Mouse (Mus musculus) MEL (cell line): ENCODE measurements around the gene Fance.

Experiments used
- CTCF ChIP-seq, 3 experiments: IDR thresholded peaks in 2 of 3; conservative IDR thresholded peaks in 1 of 3; 2 replicates each; pipeline ENCODE4 v1.5.1; 2011 to 2012; ENCODE audit warnings: low read length in 3 of 3, low read depth in 2 of 3, mild to moderate bottlenecking in 2 of 3, improper control_type of control experiment in 1 of 3, inconsistent platforms in 1 of 3, mixed read lengths in 1 of 3, moderate library complexity in 1 of 3; ENCODE audit not compliant: control insufficient read depth in 1 of 3, insufficient read depth in 1 of 3, poor library complexity in 1 of 3, severe bottlenecking in 1 of 3
- ELF1 ChIP-seq: IDR thresholded peaks from 2 replicates; pipeline ENCODE4 v1.6.1; 2014; ENCODE audit warnings: low read depth, mild to moderate bottlenecking, inconsistent platforms, low read length, improper control_type of control experiment, moderate library complexity
- GABPA ChIP-seq: IDR thresholded peaks from 2 replicates; pipeline ENCODE4 v1.6.1; 2012; ENCODE audit warnings: low read depth, mild to moderate bottlenecking, inconsistent platforms, low read length, improper control_type of control experiment, moderate library complexity
- MAX ChIP-seq: IDR thresholded peaks from 2 replicates; pipeline ENCODE4 v1.6.1; 2011; ENCODE audit warnings: low read length, improper control_type of control experiment
- NELFE ChIP-seq: IDR thresholded peaks from 2 replicates; pipeline ENCODE4 v1.6.1; 2011; ENCODE audit warnings: low read depth, low read length, improper control_type of control experiment
- POLR2A ChIP-seq, 2 experiments: IDR thresholded peaks; 2 replicates each; pipeline ENCODE4 v1.6.1; 2011 to 2012; ENCODE audit warnings: low read length in 2 of 2, mild to moderate bottlenecking in 2 of 2, control low read depth in 1 of 2, improper control_type of control experiment in 1 of 2, low read depth in 1 of 2, moderate library complexity in 1 of 2; ENCODE audit not compliant: control insufficient read depth in 1 of 2, insufficient read depth in 1 of 2, poor library complexity in 1 of 2
- RAD21 ChIP-seq: IDR thresholded peaks from 2 replicates; pipeline ENCODE4 v1.6.1; 2011; ENCODE audit warnings: mild to moderate bottlenecking, low read depth, low read length, improper control_type of control experiment
- SIN3A ChIP-seq: IDR thresholded peaks from 2 replicates; pipeline ENCODE4 v1.6.1; 2012; ENCODE audit warnings: low read length, improper control_type of control experiment, inconsistent platforms
- USF2 ChIP-seq, 2 experiments: IDR thresholded peaks; 2 replicates each; pipeline ENCODE4 v1.6.1; 2011 to 2012; ENCODE audit warnings: improper control_type of control experiment in 2 of 2, low read length in 2 of 2, borderline replicate concordance in 1 of 2, inconsistent platforms in 1 of 2, low read depth in 1 of 2, mild to moderate bottlenecking in 1 of 2; ENCODE audit not compliant: insufficient read depth in 1 of 2
- ZMIZ1 ChIP-seq: IDR thresholded peaks from 2 replicates; pipeline ENCODE4 v1.6.1; 2012; ENCODE audit warnings: low read depth, mild to moderate bottlenecking, inconsistent platforms, low read length, improper control_type of control experiment, moderate library complexity

DNA sequence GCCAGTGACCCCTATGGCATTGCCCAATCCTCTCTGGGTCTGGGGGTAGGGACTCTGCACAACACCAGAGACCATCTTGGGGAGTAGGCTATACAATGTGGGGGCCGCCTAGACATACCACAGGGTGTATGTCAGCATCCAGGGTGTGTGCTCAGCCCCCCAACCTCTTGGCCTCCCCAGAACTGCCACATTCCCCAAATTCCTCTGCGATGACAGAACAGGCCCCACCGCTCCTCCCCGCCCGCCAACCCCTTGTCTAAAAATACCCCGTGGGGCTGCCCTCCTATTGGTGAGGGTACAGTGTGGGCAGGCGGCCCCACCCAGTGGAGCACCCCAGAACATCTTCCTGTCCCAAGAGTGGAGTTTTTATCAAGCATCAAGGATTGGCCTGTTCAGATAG, 27.3 kb downstream of the Fance start:
- no peak for TF ChIP-seq NELFE
- no peak for TF ChIP-seq ELF1
- no peak for TF ChIP-seq RAD21
- TF ChIP-seq GABPA: no peak
- TF ChIP-seq CTCF (IDR thresholded peaks at IDR 0.05 in 2 of 3, conservative IDR thresholded peaks at IDR 0.05 in 1 of 3; ENCODE audit: control insufficient read depth in 1 of 3, insufficient read depth in 1 of 3, low read depth in 2 of 3, low read length in 3 of 3, poor library complexity in 1 of 3, severe bottlenecking in 1 of 3): no peak
- no peak for TF ChIP-seq MAX
- TF ChIP-seq POLR2A (IDR thresholded peaks at IDR 0.05; ENCODE audit: control insufficient read depth in 1 of 2, insufficient read depth in 1 of 2, low read depth in 1 of 2, low read length in 2 of 2, poor library complexity in 1 of 2): no peak
- no peak for TF ChIP-seq USF2 (IDR thresholded peaks at IDR 0.05; ENCODE audit: borderline replicate concordance in 1 of 2, insufficient read depth in 1 of 2, low read depth in 1 of 2, low read length in 2 of 2)
- TF ChIP-seq ZMIZ1: no peak
- no peak for TF ChIP-seq SIN3A
